Mouse (Mus musculus): ENCODE measurements at regions not wholly inside any gene's neighbourhood (a gene's known extent, or its start where the extent isn't known, plus 50 kb on each side); places are given as distances from the start of the nearest gene placed in this dataset.

- H3K36me3 ChIP-seq = no peaks in the 10 kb centered on the region
- H3K4me2 ChIP-seq = no peak overlapping the region
- no peaks in the 10 kb centered on the region for H3K4me1 ChIP-seq
- H3K9ac ChIP-seq = no peak overlapping the region
- H3K9me3 ChIP-seq (replicated peaks) = no peaks in the 10 kb centered on the region
- no peaks in the 10 kb centered on the region for H3K27me3 ChIP-seq (replicated peaks)
- ATAC-seq = no peak
- H3K4me3 ChIP-seq = no peak overlapping the region
- 56% methylated on average over 3 of the region's 3 CpGs for WGBS (ENCODE audit: insufficient replicate concordance)
- H3K27ac ChIP-seq = no peak overlapping the region
Observed at GRCm38 (mm10) chr10:98504524-98504923, 409.7 kb upstream of the Atp2b1 start.

GRCm38 (mm10) chr10:98508515-98509143 is 405.6 kb upstream of the Atp2b1 start:
- no peak for ATAC-seq
- Histone ChIP-seq H3K4me3 (no peak overlapping the region), H3K4me2 (no peak overlapping the region), H3K9ac (no peak overlapping the region), H3K27me3 (replicated peaks) (no peaks in the 10 kb centered on the region), H3K9me3 (replicated peaks) (no peaks in the 10 kb centered on the region), H3K27ac (no peak overlapping the region), H3K4me1 (no peaks in the 10 kb centered on the region), H3K36me3 (no peaks in the 10 kb centered on the region)
- WGBS (ENCODE audit: insufficient replicate concordance) = 41% methylated on average over 5 of the region's 5 CpGs

GRCm38 (mm10) chr10:98514836-98515235 is 399.4 kb upstream of the Atp2b1 start:
- ATAC-seq = no peak
- H3K36me3 ChIP-seq = no peaks in the 10 kb centered on the region
- no peak overlapping the region for H3K27ac ChIP-seq
- no peak overlapping the region for H3K4me3 ChIP-seq
- H3K27me3 ChIP-seq (replicated peaks) = no peaks in the 10 kb centered on the region
- no peak overlapping the region for H3K4me2 ChIP-seq
- H3K9ac ChIP-seq = no peak overlapping the region
- H3K4me1 ChIP-seq = no peaks in the 10 kb centered on the region
- H3K9me3 ChIP-seq (replicated peaks) = no peaks in the 10 kb centered on the region
- 68% methylated on average over 1 of the region's 1 CpGs for WGBS (ENCODE audit: insufficient replicate concordance)

- H3K4me2 ChIP-seq = no peak overlapping the region
- H3K9ac ChIP-seq = no peak overlapping the region
- no peaks in the 10 kb centered on the region for H3K4me1 ChIP-seq
- H3K36me3 ChIP-seq = no peaks in the 10 kb centered on the region
- no peak overlapping the region for H3K4me3 ChIP-seq
- no peak overlapping the region for H3K27ac ChIP-seq
- H3K9me3 ChIP-seq (replicated peaks) = no peaks in the 10 kb centered on the region
- 46% methylated on average over 2 of the region's 2 CpGs for WGBS (ENCODE audit: insufficient replicate concordance)
- ATAC-seq = no peak
- H3K27me3 ChIP-seq (replicated peaks) = no peaks in the 10 kb centered on the region
Observed at GRCm38 (mm10) chr10:98517609-98518008, 396.6 kb upstream of the Atp2b1 start.

- no peaks in the 10 kb centered on the region for H3K9me3 ChIP-seq (replicated peaks)
- no peak overlapping the region for H3K27ac ChIP-seq
- H3K4me3 ChIP-seq = no peak overlapping the region
- no peak overlapping the region for H3K4me2 ChIP-seq
- H3K4me1 ChIP-seq = no peaks in the 10 kb centered on the region
- no peak overlapping the region for H3K9ac ChIP-seq
- no peaks in the 10 kb centered on the region for H3K36me3 ChIP-seq
- no peaks in the 10 kb centered on the region for H3K27me3 ChIP-seq (replicated peaks)
- ATAC-seq = no peak
- WGBS (ENCODE audit: insufficient replicate concordance) = 63% methylated on average over 4 of the region's 4 CpGs
Observed at GRCm38 (mm10) chr10:98529565-98529964, 384.6 kb upstream of the Atp2b1 start.

GRCm38 (mm10) chr10:98531425-98531824 is 382.8 kb upstream of the Atp2b1 start:
- Histone ChIP-seq H3K4me3 (no peak overlapping the region), H3K27ac (no peak overlapping the region), H3K4me2 (no peak overlapping the region), H3K36me3 (no peaks in the 10 kb centered on the region), H3K9ac (no peak overlapping the region), H3K9me3 (replicated peaks) (no peaks in the 10 kb centered on the region), H3K4me1 (no peaks in the 10 kb centered on the region), H3K27me3 (replicated peaks) (no peaks in the 10 kb centered on the region)
- 86% methylated on average over 4 of the region's 4 CpGs for WGBS (ENCODE audit: insufficient replicate concordance)
- ATAC-seq = no peak

GRCm38 (mm10) chr10:98538706-98539105 is 375.5 kb upstream of the Atp2b1 start:
- WGBS (ENCODE audit: insufficient replicate concordance) = 59% methylated on average over 1 of the region's 1 CpGs
- no peak overlapping the region for H3K4me3 ChIP-seq
- ATAC-seq = no peak

GRCm38 (mm10) chr10:98541062-98541461 is 373.1 kb upstream of the Atp2b1 start:
- Histone ChIP-seq H3K4me3 (no peak overlapping the region), H3K36me3 (no peaks in the 10 kb centered on the region), H3K9ac (no peak overlapping the region), H3K27ac (no peak overlapping the region), H3K4me2 (no peak overlapping the region), H3K9me3 (replicated peaks) (no peaks in the 10 kb centered on the region), H3K27me3 (replicated peaks) (no peaks in the 10 kb centered on the region), H3K4me1 (no peaks in the 10 kb centered on the region)
- ATAC-seq = no peak

More at GRCm38 (mm10) chr10:98538706-98539105, 375.5 kb upstream of the Atp2b1 start:
- Histone ChIP-seq H3K4me1 (no peaks in the 10 kb centered on the region), H3K27me3 (replicated peaks) (no peaks in the 10 kb centered on the region), H3K27ac (no peak overlapping the region), H3K9ac (no peak overlapping the region), H3K4me2 (no peak overlapping the region), H3K36me3 (no peaks in the 10 kb centered on the region), H3K9me3 (replicated peaks) (no peaks in the 10 kb centered on the region)

- Histone ChIP-seq H3K36me3 (no peaks in the 10 kb centered on the region), H3K27ac (no peak overlapping the region), H3K9me3 (replicated peaks) (no peaks in the 10 kb centered on the region), H3K27me3 (replicated peaks) (no peaks in the 10 kb centered on the region), H3K4me3 (no peak overlapping the region), H3K4me1 (no peaks in the 10 kb centered on the region), H3K4me2 (no peak overlapping the region), H3K9ac (no peak overlapping the region)
- 56% methylated on average over 2 of the region's 2 CpGs for WGBS (ENCODE audit: insufficient replicate concordance)
- no peak for ATAC-seq
Observed at GRCm38 (mm10) chr10:98542072-98542471, 372.1 kb upstream of the Atp2b1 start.

- no peaks in the 10 kb centered on the region for H3K27me3 ChIP-seq (replicated peaks)
- H3K4me1 ChIP-seq = no peaks in the 10 kb centered on the region
- WGBS (ENCODE audit: insufficient replicate concordance) = 52% methylated on average over 8 of the region's 8 CpGs
- no peak for ATAC-seq
- H3K9ac ChIP-seq = no peak overlapping the region
- H3K36me3 ChIP-seq = no peaks in the 10 kb centered on the region
- no peak overlapping the region for H3K27ac ChIP-seq
- no peaks in the 10 kb centered on the region for H3K9me3 ChIP-seq (replicated peaks)
- no peak overlapping the region for H3K4me2 ChIP-seq
- H3K4me3 ChIP-seq = no peak overlapping the region
Observed at GRCm38 (mm10) chr10:98543253-98543997, 370.8 kb upstream of the Atp2b1 start.

GRCm38 (mm10) chr10:98543998-98544349 is 370.2 kb upstream of the Atp2b1 start:
- no peak overlapping the region for H3K4me3 ChIP-seq
- H3K9me3 ChIP-seq (replicated peaks) = no peaks in the 10 kb centered on the region
- 73% methylated on average over 5 of the region's 5 CpGs for WGBS (ENCODE audit: insufficient replicate concordance)
- no peaks in the 10 kb centered on the region for H3K27me3 ChIP-seq (replicated peaks)
- ATAC-seq = no peak
- H3K27ac ChIP-seq = no peak overlapping the region
- no peak overlapping the region for H3K4me2 ChIP-seq
- no peaks in the 10 kb centered on the region for H3K4me1 ChIP-seq
- no peaks in the 10 kb centered on the region for H3K36me3 ChIP-seq
- H3K9ac ChIP-seq = no peak overlapping the region

- ATAC-seq = no peak
- no peak overlapping the region for H3K27ac ChIP-seq
- no peaks in the 10 kb centered on the region for H3K27me3 ChIP-seq (replicated peaks)
- H3K4me3 ChIP-seq = no peak overlapping the region
- no peak overlapping the region for H3K9ac ChIP-seq
- no peak overlapping the region for H3K4me2 ChIP-seq
- WGBS (ENCODE audit: insufficient replicate concordance) = 67% methylated on average over 3 of the region's 3 CpGs
- no peaks in the 10 kb centered on the region for H3K4me1 ChIP-seq
- H3K9me3 ChIP-seq (replicated peaks) = no peaks in the 10 kb centered on the region
- H3K36me3 ChIP-seq = no peaks in the 10 kb centered on the region
Observed at GRCm38 (mm10) chr10:98554575-98554974, 359.6 kb upstream of the Atp2b1 start.
